Mouse (Mus musculus) hematopoietic stem cell, adult 5-6 weeks (primary cell): ENCODE measurements around the gene St14. TPM values are rescaled to one million over a fixed set of nuclear protein-coding genes. Genes with fewer than 3 reads are reported as not detected.
"Not testable (repeated sequence)": the region's sequence is repeated elsewhere in the genome, so short reads cannot be mapped to it uniquely, and the experiment has no call there.

Experiments
- ATAC-seq, 2 experiments: fragments of 125-278 bp in 1 of 2; replicated peaks in 1 of 2; 2 replicates each; pipeline ENCODE4 v1.8.0; 2016 to 2017; ENCODE audit warnings: inconsistent platforms in 2 of 2, mild to moderate bottlenecking in 2 of 2, moderate number of reproducible peaks in 2 of 2, low read depth in 1 of 2, moderate TSS enrichment in 1 of 2; ENCODE audit not compliant: low FRiP score in 2 of 2, poor library complexity in 2 of 2, severe bottlenecking in 2 of 2, insufficient read depth in 1 of 2, low TSS enrichment in 1 of 2
- total RNA-seq: library from RNA; stranded (forward); fragments of 172-1452, 232-1000 nt; gene quantifications from 2 replicates; pipeline ENCODE4 v1.2.3, GENCODE M21; 2017

The St14 gene
- 11.3 and 16.6 TPM in 2 replicates for total RNA-seq

DNA sequence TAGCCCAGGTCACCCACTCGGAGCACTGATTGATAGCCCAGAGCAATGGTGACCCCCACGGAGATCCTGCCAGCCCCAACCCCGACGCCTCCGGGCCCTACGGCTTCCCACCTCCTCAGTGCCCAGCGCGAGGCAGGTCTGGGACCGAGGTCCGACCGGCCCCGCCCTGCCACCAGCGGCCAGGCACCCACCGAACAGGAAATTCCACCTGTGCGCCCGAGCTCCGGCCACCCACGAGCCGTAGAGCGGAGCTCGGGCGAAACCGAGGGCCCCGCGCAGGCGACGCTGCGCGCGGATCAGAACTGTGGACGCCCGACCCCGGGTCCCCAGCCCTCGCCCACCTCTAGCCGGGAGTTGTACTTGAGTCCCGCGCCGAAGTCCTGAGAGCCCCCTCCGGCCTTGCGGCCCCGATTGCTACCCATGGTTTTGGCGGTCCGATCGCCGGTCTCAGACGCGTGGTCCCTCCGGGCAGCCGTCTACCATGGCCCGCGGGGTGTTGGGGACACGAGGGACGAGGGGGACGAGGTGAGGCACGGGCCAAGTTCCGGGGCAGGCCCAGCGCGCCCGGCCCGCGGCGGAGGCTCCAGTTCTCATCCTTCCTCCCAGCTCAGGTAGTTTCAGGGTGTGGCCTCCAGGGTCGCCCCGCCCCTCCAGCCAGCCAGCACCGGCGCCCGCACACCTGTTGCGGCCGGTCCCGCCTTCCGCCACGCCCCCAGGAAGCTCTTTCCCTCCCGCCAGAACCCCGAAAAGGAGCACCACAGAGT lies at the start of gene St14:
St14 (minus strand) TSS at position 649 of the 764 bp plus-strand sequence.
- no peak for ATAC-seq

DNA sequence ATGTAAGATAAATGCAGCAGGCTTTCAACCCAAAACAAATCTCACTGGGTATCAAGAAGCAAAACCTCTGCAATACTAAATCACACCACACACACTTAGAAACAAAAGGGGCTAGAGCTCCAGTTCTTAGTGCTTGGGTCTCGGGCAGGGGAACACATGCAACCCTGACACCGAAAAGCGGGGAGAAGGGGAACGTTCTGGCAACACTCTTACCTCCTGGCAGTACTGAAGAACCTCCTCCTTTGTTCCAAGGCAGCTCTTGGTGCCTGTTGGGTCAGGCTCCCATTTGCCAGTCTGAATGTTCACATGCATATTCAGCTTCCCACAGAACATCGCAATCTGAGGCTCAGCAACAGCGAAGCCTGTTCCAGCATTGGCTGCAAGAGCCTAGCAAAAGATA lies 46.0 kb upstream of the St14 start:
- no peak for ATAC-seq

DNA sequence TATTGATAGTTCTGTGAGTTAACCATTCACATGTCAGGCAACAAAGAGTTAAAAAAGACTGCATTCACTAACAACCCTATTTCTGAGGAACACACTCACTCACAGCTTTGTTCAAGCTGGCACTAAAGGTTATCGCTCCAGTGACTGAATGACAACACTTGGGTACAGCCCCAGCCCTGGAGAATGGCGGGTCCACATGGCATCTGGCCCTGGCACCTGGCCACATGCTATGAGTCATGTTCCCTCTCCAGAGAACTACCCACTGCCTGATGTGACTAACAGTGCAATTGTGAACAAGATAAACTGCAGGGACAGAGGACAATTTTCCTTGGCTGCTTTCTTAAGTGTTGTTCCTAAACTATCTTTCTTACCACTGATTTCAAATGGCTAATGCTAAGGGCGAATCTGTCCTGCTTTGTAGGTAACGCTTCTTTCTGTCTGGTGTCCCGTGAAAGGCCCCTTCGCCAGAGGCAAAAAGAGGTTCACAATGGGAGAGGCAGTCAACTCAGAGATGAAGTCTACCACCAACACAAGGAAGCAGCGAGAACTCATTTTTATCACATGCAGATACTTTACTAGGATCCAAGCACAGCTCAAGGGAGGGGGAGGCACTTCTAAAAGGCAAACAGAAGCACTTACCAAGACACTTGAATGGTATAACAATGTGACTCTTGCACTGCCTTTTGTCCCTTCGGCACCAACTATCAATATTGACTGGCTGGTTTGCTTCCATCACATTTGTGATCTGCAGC lies 44.9 kb upstream of the St14 start:
- ATAC-seq: peak; percentile 93 to 94

DNA sequence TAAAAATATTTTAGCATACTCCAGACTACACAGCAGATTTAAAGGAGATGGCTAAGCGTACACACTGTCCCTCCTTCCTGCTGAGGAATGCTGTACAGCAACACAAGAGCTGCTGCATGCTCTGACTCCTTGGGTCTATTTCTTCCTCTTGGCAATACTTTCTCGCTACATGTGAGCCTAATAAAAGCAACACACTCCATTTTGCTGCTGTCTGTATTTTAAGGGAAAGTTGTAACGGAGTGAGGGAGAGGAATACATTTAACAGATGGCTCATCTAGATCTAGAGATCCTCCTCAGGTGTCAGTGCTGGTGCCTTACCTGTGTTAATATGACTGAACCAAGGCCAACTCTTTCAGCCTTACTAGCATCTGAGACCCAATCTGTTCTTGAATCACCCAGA lies 44.3 kb upstream of the St14 start:
- ATAC-seq: no peak

DNA sequence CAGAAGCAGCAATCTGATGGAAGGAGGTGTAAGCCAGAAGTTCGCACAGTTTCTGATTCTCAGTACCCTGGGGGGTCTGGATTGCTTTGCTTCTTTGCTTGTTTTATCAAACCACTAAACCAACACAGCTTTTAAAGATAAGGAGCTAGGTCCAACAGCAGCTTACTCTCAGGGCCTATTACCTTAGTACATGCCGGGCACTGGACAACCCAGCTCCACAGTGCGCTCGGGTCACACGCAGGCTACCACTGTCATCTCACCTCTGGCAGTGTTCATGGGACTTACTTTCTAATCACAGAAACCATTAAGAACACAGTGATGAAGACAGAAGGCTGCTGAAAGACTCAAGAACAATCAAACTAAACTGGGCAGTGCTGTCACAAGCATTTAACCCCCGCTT lies 43.7 kb upstream of the St14 start:
- ATAC-seq: no peak

DNA sequence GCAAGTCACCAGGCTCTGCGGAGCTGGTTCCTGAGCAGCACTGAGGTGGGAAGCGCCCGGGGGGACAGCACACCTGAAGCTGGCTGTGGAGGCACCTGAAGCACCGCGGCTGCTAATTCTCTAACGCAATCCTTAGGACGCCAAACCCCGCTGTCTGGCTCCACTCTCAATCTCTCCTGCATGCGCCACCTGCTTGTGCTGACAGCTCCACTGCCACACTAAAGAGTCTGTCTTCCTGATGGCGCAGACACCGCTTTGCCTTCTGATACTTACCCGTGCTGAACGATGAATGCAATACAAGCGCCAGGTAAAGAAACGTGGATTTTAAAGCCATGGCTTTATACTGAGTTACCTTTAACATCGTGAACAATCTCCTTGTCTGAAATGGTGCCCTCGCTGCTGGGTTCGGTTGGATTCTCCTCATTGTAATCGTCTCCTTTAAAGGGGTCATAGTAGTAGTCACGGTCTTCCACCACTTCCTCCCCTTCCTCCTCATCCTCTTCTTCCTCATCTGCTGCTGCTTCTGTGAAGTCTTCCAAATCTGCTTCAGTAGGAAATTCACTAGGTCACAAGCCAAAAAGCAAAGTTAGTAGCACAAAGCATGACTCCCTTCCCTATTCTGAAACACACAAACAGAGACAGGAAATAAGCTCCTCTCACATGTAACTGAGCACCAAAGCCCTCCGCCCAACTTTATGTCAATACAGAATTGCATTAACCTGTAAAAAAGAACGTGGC lies 36.9 kb upstream of the St14 start:
- no peak for ATAC-seq

DNA sequence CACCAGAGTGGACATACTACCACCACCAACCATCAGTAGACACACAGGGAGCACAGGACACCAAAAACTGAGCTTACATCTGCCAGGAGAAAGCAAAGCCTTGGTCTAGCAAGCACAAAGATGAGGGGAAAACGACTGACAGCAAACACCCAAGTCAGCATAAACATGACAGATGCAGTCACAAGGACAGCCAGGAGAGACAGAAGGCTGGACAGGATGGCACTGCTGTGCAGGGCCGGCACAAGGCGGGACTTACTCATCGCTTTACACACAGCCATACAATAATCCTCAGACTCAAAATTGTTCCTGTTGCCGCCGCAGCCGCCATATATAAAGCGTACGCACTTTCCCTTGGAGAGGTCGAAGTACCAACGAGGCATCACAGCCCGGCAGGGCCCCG lies 35.7 kb upstream of the St14 start:
- no peak for ATAC-seq

DNA sequence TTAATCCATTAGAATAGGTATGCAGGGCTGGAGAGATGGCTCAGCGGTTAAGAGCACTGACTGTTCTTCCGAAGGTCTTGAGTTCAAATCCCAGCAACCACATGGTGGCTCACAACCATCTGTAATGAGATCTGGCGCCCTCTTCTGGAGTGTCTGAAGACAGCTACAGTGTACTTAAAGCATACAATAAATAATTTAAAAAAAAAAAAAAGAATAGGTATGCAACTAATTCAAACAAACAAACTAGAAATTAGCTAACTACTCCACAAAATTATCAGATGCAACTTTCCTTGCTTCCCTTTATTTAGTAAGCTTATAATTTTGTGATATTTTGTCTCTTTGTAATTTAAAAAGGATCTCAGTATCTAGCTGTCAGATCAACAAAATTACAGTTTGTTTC lies 33.9 kb upstream of the St14 start:
- ATAC-seq: not testable (repeated sequence)

DNA sequence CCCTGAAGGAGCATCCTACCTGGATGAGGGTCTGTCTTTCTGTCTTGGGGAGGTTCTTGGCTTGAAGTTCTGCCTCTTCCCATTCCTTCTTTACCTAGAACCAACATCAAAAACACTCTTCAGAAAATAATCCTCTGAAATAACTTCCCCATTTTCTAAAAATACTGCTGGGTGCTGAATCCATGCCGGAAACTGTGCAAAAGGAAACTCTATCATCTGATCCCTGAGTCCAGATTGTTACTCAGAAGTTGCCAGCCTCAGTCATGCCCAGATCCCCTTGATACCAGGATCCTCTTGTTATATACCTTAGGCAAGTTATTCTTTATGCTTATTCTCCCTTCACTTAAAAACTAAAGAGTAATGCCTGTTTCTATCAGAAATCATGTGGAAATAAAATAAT lies 31.7 kb upstream of the St14 start:
- ATAC-seq: peak; percentile 49 to 74; a peak in 3 of 4 replicates

DNA sequence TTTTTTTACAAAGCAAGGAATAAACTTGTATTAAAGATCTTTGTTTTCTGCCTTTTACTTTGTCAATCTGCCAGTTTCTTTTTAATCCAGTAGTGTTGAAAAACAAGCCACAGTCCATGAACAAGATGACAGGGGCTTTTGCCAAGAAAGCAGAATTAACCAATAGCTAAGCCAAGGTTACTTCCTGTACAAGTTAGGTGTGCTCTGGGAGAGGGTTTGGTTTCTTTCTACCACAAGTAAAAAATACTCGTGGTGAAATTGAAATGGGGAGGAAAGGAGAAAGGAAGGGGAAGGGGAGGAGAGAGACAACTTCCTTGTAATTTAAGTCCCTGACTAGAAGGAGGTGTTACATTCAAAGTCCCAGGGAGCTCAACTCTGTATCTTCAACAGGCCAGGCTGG lies 31.3 kb upstream of the St14 start:
- ATAC-seq: peak; percentile 54 to 73

DNA sequence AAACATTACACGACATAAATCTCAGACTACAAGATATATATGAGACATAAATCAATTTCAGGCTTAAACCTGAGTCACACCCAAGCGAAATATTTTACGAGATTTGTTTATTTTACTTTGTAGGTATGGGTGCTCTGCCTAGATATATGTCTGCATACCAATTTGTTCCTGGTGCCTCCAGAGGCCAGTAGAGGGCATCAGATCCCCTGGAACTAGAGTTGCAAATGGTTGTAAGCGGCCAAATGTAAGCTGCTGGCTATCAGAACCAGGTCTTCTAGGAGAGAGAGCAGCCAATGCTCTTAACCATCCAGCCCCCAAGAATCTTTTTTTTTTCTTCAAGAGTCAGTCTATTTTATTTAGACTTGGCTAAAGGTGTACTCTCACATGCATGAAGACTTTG lies 28.3 kb upstream of the St14 start:
- ATAC-seq: no peak

DNA sequence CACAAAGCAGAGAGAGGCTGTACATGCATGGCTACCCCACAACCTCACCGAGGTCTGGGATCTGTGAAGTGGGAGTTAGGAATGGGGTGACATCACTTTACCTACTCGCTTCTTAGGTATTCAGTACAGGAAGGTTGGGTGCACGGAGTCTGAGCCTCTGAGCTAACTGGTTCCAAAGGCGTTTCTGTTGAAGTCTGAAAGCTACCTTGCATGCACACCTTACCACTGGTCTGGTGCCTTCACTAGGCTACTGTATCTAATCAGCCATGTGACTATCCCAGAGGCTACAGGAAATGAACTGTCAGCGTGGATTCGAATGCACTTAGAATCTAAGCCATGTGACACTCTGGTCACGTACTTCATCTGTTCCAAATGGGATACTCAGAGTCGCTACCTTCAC lies 24.9 kb upstream of the St14 start:
- ATAC-seq: no peak

DNA sequence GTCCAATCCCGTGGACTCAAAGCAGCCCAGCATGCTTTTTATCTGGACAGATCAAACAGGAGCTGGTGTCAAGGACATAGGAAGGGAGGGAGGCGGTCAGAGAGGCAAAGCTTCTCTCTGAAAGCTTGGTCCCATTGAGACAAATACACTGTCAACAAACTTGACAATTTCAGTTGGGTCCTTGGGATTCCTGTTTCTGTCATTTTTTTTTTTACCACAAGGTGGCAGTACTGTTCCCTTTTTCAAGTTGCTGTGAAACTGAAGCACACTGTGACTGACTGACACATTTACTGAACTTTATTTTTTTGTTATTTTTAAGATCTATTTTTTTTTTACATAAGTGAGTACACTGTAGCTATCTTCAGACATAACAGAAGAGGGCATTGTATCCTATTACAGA lies 19.4 kb upstream of the St14 start:
- peak; percentile 53 to 66; a peak in 1 of 4 replicates for ATAC-seq

DNA sequence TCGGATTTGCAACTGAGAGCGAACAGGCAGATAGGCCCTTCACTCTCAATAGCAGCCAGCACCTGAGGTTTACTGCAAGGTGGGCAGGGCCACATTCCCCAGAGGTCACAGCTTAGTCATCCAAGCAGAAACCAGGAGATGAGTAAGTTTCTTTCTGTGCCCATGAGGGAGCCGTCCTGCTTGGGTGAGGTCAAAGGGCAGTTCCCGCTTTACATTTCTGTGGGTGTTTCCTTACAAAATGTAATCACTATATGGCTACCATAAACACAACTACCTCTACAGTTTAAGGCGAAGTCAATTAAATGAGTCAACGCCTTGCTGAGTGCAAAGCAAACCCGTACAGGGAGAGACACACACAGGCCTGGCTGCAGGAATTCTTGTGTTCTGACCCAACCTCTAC lies 16.5 kb upstream of the St14 start:
- no peak for ATAC-seq

DNA sequence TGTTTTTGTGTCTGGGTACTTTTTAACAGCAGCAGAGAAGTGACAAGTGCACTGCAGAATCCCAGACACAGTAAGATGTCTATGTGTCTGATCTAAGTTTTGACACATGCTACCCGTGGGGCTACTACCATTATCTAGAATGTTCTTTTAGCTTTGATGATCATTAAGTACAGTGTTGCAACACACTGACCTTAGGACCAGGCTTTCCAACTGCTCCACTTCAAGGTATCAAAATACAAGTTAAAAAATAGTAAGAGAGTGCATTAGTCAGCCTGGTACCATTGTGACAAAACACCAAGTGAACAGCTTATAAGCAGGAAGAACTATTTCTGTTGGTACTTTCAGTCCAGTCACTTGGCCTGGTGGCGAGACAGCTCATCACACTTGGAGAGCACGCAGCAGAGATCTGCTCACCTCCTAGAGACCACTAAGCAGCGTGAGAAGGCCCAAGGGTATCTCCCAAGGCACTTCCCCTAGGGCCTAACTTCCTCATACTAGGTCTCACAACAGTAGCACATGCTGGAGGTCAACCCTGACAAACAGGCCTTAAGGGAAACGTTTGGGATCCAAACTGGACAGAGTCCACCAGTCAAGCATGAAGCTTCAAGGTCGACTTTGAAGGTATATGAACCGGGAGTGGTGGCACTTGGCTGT lies 13.7 kb upstream of the St14 start:
- peak; percentile 73 to 74 for ATAC-seq

DNA sequence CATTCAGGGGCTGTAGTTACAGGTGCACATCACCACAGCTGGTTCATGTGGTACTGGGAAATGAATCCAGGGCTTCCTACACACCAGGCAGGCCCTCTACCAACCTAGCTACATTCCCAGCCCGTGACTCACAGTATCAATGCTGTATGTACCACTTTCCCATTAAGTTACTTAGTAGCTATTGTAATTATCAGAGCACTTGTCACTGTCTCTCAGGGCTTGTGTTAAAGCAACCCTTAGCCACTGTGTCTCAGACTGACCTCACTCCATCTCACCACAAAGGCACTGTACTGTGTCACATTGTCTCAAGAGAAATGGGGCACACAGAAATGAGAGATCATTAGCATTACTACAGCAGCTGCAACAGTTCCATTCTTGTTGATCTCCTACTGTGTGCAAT lies 11.3 kb upstream of the St14 start:
- ATAC-seq: no peak

DNA sequence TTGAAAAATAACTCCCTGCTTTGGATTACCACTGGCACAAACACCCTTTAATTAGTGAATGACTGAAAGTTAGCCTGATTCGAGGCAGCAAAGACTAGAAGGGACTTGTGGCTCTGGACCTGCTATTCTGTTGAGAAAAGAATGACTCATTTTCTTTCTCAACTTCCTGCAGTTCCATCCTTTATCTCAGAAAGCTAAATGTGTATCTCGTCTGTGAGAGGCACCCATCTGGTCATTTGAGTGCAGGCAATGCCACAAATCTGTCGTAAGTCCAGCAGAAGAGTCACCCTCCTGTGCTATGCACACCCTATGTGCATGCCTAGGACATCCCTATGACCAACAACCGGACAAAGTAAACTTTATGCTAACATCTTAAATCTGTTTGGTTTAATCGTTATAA lies 1.5 kb upstream of the St14 start:
- no peak for ATAC-seq
